Mouse (Mus musculus) neutrophil, adult 65 days (primary cell): ENCODE measurements around the gene Axin1. TPM values are rescaled to one million over a fixed set of nuclear protein-coding genes. Genes with fewer than 3 reads are reported as not detected.

Experiments used
- total RNA-seq: library from RNA; stranded (reverse); gene quantifications from 2 replicates; pipeline ENCODE4 v1.2.4, GENCODE M21; 2023

Gene Axin1
- total RNA-seq, result 33.5 and 42.1 TPM in 2 replicates

DNA sequence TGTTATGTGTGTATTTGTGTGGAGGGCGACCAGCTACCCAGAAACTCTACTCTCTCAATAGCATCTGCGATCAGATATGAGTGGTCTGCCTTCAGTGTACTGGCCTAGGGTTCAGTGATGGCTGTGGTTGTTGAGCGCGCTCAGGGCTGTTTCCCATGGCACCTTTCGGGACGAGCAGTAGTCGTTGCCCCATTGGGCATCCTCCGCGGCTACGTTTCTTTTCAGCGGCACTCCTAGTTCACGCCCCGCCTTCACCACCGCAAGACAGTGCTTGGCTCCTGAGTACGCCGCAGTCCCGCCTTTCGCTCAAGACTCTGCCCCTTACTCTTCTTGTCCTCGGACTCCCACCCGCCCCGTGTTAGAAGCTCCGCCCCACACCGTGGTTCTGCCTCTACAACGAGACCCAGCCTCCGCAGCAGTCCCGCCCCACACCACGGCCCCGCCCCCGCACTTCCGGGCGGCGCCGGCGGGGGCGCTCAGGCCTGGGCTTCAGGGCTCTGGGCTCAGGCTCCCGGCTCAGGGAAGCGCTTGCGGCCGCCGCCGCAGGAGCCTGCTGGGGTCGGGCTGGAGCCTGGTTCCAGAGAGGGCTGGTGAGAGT, at the start of gene Axin1:
Gene Axin1 (plus strand): TSS at position 450 of the 598 bp plus-strand sequence.

GRCm38 (mm10) chr17:26089905-26090632, 48.4 kb upstream of the Axin1 start, which contains the start of gene Decr2:
Decr2 (minus strand) TSS chr17:26090337.

GRCm38 (mm10) chr17:26095121-26095740, 43.3 kb upstream of the Axin1 start, which contains the start of gene Nme4:
Nme4 (minus strand) TSS chr17:26095602.

GRCm38 (mm10) chr17:26113181-26113948, 25.1 kb upstream of the Axin1 start, which contains the start of gene Tmem8:
Tmem8 (plus strand) TSS chr17:26113299.

GRCm38 (mm10) chr17:26123267-26123684, 15.2 kb upstream of the Axin1 start, which contains the start of gene Mrpl28:
Mrpl28 (plus strand) TSS chr17:26123500.

GRCm38 (mm10) chr17:26198892-26199291, 60.4 kb downstream of the Axin1 start, which contains the start of gene Pdia2:
Pdia2 (minus strand) TSS chr17:26199087.

DNA sequence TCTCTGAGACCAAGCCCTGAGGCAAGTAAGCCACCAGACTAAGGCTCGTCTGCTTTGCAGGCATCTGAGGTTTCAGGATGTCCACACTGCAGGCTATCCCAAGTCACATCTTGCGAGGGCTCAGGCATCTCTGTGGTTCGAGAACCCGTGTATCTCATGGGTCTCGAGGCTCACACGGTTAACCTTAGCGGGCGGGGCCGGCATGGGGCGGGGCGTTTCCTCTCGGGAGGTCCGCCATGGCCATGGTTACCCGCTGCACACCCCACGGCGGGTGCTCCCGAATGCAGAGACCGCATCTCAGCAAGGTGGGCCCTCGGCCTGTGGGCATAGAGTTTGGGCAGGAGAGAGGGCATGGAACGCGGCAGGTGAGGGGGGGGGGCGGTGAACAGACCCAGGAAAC, 64.2 kb downstream of the Axin1 start, which contains the start of gene Rgs11:
Gene Rgs11 (plus strand): TSS at position 215 of the 400 bp plus-strand sequence.

GRCm38 (mm10) chr17:26207686-26208085, 69.2 kb downstream of the Axin1 start, which contains the start of gene Arhgdig:
Arhgdig (minus strand) TSS chr17:26207786.

GRCm38 (mm10) chr17:26244101-26244841, 105.8 kb downstream of the Axin1 start, which contains the start of gene Fam234a:
Fam234a (minus strand) TSS chr17:26244242.

Other genes with a start within 250 kb of the Axin1 start
- 13.0 and 17.4 TPM in 2 replicates for gene Rab40c, start 219.0 kb upstream of the Axin1 start, total RNA-seq
- gene Pigq, start 193.8 kb upstream of the Axin1 start, total RNA-seq, result 34.9 and 36.2 TPM in 2 replicates
- not detected in 2 replicates for gene Nhlrc4, start 193.7 kb upstream of the Axin1 start, total RNA-seq
- not detected in 2 replicates for gene A930017K11Rik, start 186.1 kb upstream of the Axin1 start, total RNA-seq
- gene Capn15, start 152.9 kb upstream of the Axin1 start, total RNA-seq, result 12.0 and 19.3 TPM in 2 replicates
- gene Rab11fip3, start 69.1 kb upstream of the Axin1 start, total RNA-seq, result 0.75 and 1.3 TPM in 2 replicates
- 2.5 and 3.0 TPM in 2 replicates for gene Decr2, start 48.4 kb upstream of the Axin1 start, total RNA-seq
- 0.69 and 1.1 TPM in 2 replicates for gene Nme4, start 43.1 kb upstream of the Axin1 start, total RNA-seq
- gene Tmem8, start 25.4 kb upstream of the Axin1 start, total RNA-seq, result 63.4 and 78.1 TPM in 2 replicates
- gene Mrpl28, start 15.2 kb upstream of the Axin1 start, total RNA-seq, result 25.2 and 27.1 TPM in 2 replicates
- 0.68 TPM in 1 of 2 replicates, not detected in the other for gene Pdia2, start 60.4 kb downstream of the Axin1 start, total RNA-seq
- 0.32 and 0.35 TPM in 2 replicates for gene Rgs11, start 64.3 kb downstream of the Axin1 start, total RNA-seq
- not detected in 2 replicates for gene Arhgdig, start 69.1 kb downstream of the Axin1 start, total RNA-seq
- gene Fam234a, start 105.6 kb downstream of the Axin1 start, total RNA-seq, result 69.0 and 79.0 TPM in 2 replicates
- gene Luc7l, start 114.2 kb downstream of the Axin1 start, total RNA-seq, result 39.7 and 54.8 TPM in 2 replicates